Mouse (Mus musculus): ENCODE measurements at regions not wholly inside any gene's neighbourhood (a gene's known extent, or its start where the extent isn't known, plus 50 kb on each side); places are given as distances from the start of the nearest gene placed in this dataset.

DNA sequence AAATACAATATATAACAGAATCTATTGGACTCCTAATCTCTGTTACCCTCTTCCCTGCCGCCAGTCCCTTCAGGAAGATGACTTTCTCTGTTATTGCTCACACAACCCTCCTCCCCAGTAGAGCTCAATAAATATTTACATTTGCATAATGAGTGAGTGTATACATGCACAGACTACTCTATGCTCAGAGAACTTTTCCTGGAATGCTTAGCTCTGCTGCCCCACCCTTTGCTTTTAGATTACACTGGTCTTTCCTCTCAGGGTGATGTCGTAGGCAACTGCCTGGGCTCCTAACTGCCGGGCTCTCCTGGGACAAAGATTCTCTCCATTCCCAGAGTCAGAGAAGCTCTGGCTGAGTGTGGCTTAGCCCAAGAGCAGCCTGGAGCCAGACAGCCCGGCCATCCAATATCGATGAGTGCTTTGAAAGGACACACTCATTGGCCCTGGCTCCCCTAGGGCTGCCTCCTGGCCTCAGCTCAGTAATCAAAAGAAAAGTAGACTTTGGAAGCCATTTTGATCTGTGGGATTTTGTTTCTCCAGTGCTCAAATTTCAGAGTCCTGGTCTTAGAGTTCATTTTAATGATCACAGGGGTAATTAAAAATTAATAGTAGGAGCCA, 109.2 kb upstream of the Cdh4 start:
- TF ChIP-seq CTCF (IDR thresholded peaks at IDR 0.05; ENCODE audit: insufficient read depth, low read length) (no peak), POLR2A (IDR thresholded peaks at IDR 0.05; ENCODE audit: borderline replicate concordance, extremely low read depth, low read depth, low read length) (no peak)
